Mouse (Mus musculus): ENCODE results near the gene Sptlc2.

DNA sequence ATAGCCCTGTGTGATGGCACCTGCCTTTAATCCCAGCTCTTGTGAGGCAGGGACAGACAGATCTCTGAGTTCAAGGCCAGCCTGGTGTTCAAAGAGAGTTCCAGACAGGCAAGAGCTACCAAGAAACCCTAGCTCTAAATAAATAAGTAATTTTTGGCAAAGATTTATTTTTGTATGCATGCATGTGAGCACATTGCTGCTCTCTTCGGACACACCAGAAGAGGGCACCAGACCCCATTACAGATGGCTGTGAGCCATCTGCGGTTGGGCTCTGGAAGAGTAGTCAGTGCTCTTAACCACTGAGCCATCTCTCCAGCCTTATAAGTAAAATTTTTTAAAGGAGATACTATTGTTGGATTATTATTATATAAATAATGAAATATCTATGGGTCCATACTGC, 40.6 kb downstream of the Sptlc2 start:
- no peak for TF ChIP-seq EP300 (IDR thresholded peaks at IDR 0.05; ENCODE audit: low read depth)
- peak; percentile 38 for TF ChIP-seq CTCF (IDR thresholded peaks at IDR 0.05; ENCODE audit: low read depth)
